Mouse (Mus musculus) adipose tissue, adult 10 weeks (tissue): ENCODE results near the gene Riok1. TPM values are rescaled to one million over a fixed set of nuclear protein-coding genes. Genes with fewer than 3 reads are reported as not detected.

Experiments used
- polyA plus RNA-seq: library from polyadenylated mRNA; stranded (reverse); fragments of 350-450 nt; fragmentation: Illumina TruSeq; extraction: RNeasy Lipid Tissue Mini Kit (QIAGEN cat#74804); gene quantifications from one replicate; pipeline ENCODE4 v1.2.3, GENCODE M21; 2014; ENCODE audit warnings: low read depth, low replicate concordance

The Riok1 gene
- 16.2 TPM for polyA plus RNA-seq

GRCm38 (mm10) chr13:38036343-38037043 is at the start of gene Riok1:
Riok1 (plus strand) TSS chr13:38036995.

GRCm38 (mm10) chr13:37993704-37994404 is 42.9 kb upstream of the Riok1 start, which contains the start of gene Ssr1:
Ssr1 (minus strand) TSS chr13:37994217.

GRCm38 (mm10) chr13:38037044-38037687 is 371 bp downstream of the Riok1 start, which contains the start of gene Cage1:
Cage1 (minus strand) TSS chr13:38037069.

Other genes starting within 250 kb of the Riok1 start
- 64.6 TPM for gene Ssr1, start 42.8 kb upstream of the Riok1 start, polyA plus RNA-seq
- gene Cage1, start 74 bp downstream of the Riok1 start, polyA plus RNA-seq: 8.1 TPM
- 39.9 TPM for gene Dsp, start 114.3 kb downstream of the Riok1 start, polyA plus RNA-seq
- gene Snrnp48, start 167.9 kb downstream of the Riok1 start, polyA plus RNA-seq: 17.0 TPM